Mouse (Mus musculus) thymus, adult 2 months (tissue): Measurements from ENCODE around the gene Ndel1. TPM values are rescaled to one million over a fixed set of nuclear protein-coding genes. Genes with fewer than 3 reads are reported as not detected.
A peak's percentile ranks its signal among the peaks of the same experiment; 100 is the strongest.

Experiments used
- DNase-seq: peaks from one replicate; pipeline ENCODE4 v3.0.0; 2021
- H3K27ac ChIP-seq: fragments of 200-500 bp; 2 replicates; pipeline ENCODE4 v1.5.1; 2012; ENCODE audit warnings: low read length, control low read depth; ENCODE audit not compliant: control insufficient read depth, insufficient read depth
- H3K27me3 ChIP-seq: fragments of 200-500 bp; 2 replicates; pipeline ENCODE4 v1.6.1; 2012; ENCODE audit warnings: mild to moderate bottlenecking, low read length, moderate library complexity, mixed read lengths; ENCODE audit not compliant: control insufficient read depth, insufficient read depth
- H3K36me3 ChIP-seq: fragments of 200-500 bp; 2 replicates; pipeline ENCODE4 v1.6.1; 2012; ENCODE audit warnings: mild to moderate bottlenecking, low read length, moderate library complexity; ENCODE audit not compliant: control insufficient read depth, insufficient read depth
- H3K4me1 ChIP-seq: fragments of 200-500 bp; replicated peaks from 2 replicates; pipeline ENCODE4 v1.6.1; 2012; ENCODE audit warnings: low read length; ENCODE audit not compliant: control insufficient read depth, insufficient read depth
- H3K4me3 ChIP-seq: fragments of 200-500 bp; 2 replicates; pipeline ENCODE4 v1.5.1; 2012; ENCODE audit warnings: mild to moderate bottlenecking, low read length, control low read depth, moderate library complexity; ENCODE audit not compliant: control insufficient read depth, insufficient read depth
- CTCF ChIP-seq: fragments of 200-500 bp; IDR thresholded peaks from 2 replicates; pipeline ENCODE4 v1.5.1; 2012; ENCODE audit warnings: mild to moderate bottlenecking, control low read depth, low read length, moderate library complexity, borderline replicate concordance; ENCODE audit not compliant: control insufficient read depth, poor library complexity, insufficient read depth; ENCODE audit errors: extremely low read depth
- POLR2A ChIP-seq: fragments of 200-500 bp; IDR thresholded peaks from 2 replicates; pipeline ENCODE4 v1.6.1; 2012; ENCODE audit warnings: mild to moderate bottlenecking, low read length, control low read depth, moderate library complexity; ENCODE audit not compliant: control insufficient read depth, poor library complexity, insufficient read depth; ENCODE audit errors: extremely low read depth
- WGBS: fragments of 180-500 bp; shearing (Covaris S2); methylation state at CpG from one replicate; pipeline ENCODE4 v1.1.7; 2018; 5-methylcytosine and 5-hydroxymethylcytosine counted together
- polyA plus RNA-seq: library from polyadenylated mRNA; depleted of rRNA; stranded (reverse); fragments of >200 nt; gene quantifications from 2 replicates; pipeline ENCODE4 v1.2.3, GENCODE M21; 2012

The Ndel1 gene
- polyA plus RNA-seq, 1 experiment = 57.0 TPM

- H3K27me3 ChIP-seq = no peaks in the 10 kb centered on the region
- 93% methylated on average over 5 of the region's 5 CpGs for WGBS
- H3K27ac ChIP-seq = no peak overlapping the region
- no peak for DNase-seq
- H3K4me1 ChIP-seq = no peaks in the 10 kb centered on the region
- H3K4me3 ChIP-seq = no peak overlapping the region
- TF ChIP-seq CTCF (no peak), POLR2A (no peak)
- H3K36me3 ChIP-seq = no peaks in the 10 kb centered on the region
These were observed 14.4 kb upstream of the Ndel1 start for GRCm38 (mm10) chr11:68886091-68886490.

DNA sequence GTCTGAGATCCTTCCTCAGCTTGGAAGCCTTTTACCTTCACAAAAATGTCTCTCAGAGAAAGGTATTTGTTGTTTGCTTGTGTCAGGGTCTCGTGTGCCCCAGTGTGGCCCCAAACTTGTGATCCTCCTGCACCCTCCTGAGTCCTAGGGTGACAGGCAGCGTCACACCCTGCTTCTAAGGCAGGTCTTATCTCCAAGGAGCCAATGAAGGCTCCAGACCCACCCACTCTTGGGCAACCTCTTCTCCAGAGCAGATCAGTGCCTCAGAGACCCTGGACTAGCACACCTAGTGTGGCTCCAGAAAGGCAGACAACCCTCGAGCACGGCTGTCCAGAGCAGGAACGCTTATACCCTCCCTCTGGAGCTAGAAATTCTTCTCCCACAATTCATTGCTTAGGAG is 12.7 kb upstream of the Ndel1 start:
- Histone ChIP-seq H3K4me3 (no peak overlapping the region), H3K36me3 (no peaks in the 10 kb centered on the region), H3K4me1 (no peaks in the 10 kb centered on the region), H3K27ac (no peak overlapping the region), H3K27me3 (no peaks in the 10 kb centered on the region)
- DNase-seq = no peak
- 91% methylated on average over 5 of the region's 5 CpGs for WGBS
- TF ChIP-seq CTCF (no peak), POLR2A (no peak)

DNA sequence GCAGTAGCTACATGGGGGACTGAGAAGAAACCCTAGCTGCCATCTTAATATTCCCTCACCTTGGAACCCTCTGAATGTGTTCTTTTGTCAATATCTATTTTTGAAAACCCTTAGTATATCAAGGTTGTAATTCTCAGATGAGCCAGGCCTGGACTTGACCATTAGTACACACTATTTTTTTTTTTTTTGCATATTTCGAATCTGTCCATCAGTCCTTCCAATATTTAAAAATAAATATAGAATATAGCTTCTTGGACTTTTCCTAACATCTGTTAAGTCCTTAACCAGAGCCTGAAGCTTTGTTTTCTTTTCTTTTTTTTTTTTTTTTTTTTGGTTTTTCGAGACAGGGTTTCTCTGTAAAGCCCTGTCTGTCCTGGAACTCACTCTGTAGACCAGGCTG is 12.2 kb upstream of the Ndel1 start:
- DNase-seq = no peak
- H3K27ac ChIP-seq = no peak overlapping the region
- TF ChIP-seq POLR2A (no peak), CTCF (no peak)
- no peak overlapping the region for H3K4me3 ChIP-seq
- H3K4me1 ChIP-seq = no peaks in the 10 kb centered on the region
- no peaks in the 10 kb centered on the region for H3K27me3 ChIP-seq
- no peaks in the 10 kb centered on the region for H3K36me3 ChIP-seq
- WGBS = 84% methylated on average over 2 of the region's 2 CpGs

DNA sequence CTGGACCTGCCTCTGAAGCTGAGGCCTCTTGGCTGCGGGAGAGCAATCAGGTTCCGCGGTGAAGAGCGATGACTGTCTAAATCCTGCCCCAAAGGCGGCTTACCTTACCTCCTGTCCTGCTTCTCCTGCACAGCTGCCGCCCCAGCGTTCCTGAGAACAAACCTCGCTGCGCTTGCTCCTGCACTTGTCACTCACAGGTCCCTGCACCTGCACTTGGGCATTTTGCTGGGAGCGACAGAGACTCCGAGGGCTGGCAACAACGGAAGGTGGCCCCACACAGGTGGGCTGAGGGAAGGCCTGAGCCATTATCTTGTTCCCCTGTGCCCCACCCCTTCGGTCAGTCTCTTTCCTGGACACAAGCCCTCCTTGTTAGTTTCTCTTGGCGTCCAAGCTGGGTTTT is 10.4 kb upstream of the Ndel1 start:
- no peak for DNase-seq
- Histone ChIP-seq H3K27me3 (no peaks in the 10 kb centered on the region), H3K4me1 (no peaks in the 10 kb centered on the region), H3K4me3 (no peak overlapping the region), H3K27ac (no peak overlapping the region), H3K36me3 (no peaks in the 10 kb centered on the region)
- WGBS = 77% methylated on average over 14 of the region's 14 CpGs
- TF ChIP-seq CTCF = no peak

- TF ChIP-seq POLR2A (no peak), CTCF (no peak)
- Histone ChIP-seq H3K27ac (no peak overlapping the region), H3K4me3 (no peak overlapping the region), H3K36me3 (no peaks in the 10 kb centered on the region), H3K27me3 (no peaks in the 10 kb centered on the region), H3K4me1 (no peaks in the 10 kb centered on the region)
- no peak for DNase-seq
- WGBS = 94% methylated on average over 5 of the region's 5 CpGs
These were observed 7.2 kb upstream of the Ndel1 start for GRCm38 (mm10) chr11:68878811-68879210.

DNA sequence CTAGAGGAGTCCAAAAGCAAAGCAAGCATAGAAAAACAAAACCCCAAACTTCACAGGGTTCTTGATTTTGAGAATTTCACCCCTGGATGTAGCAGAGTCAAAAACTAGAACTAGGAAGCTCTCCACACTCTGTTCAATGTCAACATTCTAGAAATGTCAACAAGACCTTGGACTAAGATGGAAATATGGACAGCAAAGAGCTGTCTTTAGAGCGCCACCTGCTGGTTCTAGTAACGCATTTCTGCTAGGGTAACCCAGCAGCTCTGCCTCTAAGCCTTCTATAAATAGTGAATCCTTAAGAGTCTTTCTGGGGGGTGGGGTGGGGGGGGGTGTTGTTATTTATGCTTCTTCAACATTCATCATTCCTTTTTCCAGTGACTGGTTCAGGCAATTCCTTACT is 3.2 kb upstream of the Ndel1 start:
- peak; percentile 56 for DNase-seq
- WGBS = 0% methylated on average over 2 of the region's 2 CpGs
- H3K4me3 ChIP-seq = no peak overlapping the region
- peaks cover 5% of the 10 kb centered on the region for H3K4me1 ChIP-seq
- no peaks in the 10 kb centered on the region for H3K36me3 ChIP-seq
- TF ChIP-seq POLR2A = no peak
- no peaks in the 10 kb centered on the region for H3K27me3 ChIP-seq
- H3K27ac ChIP-seq = no peak overlapping the region

DNA sequence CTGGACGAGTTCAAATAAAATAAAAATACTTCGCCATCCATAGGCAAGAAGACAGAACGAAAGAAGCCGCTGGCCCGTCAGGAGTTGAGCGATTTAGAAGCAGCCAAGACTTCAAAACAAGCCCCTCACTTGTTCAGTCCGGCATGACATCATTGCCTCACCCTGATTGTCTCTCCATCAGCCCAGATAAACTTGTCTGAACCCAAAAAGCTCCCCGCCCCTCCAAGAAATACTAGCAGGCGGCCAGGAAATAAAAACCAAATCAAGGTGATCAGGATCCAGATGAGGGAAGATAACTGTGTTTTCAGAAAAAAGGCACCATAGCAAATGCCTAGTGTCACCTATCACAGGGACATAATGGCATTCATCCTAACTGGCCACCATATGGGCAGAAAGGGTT is 381 bp downstream of the Ndel1 start:
- Histone ChIP-seq H3K4me1 (peaks cover 5% of the 10 kb centered on the region), H3K27me3 (no peaks in the 10 kb centered on the region), H3K36me3 (no peaks in the 10 kb centered on the region), H3K27ac (no peak overlapping the region), H3K4me3 (no peak overlapping the region)
- TF ChIP-seq POLR2A (no peak), CTCF (no peak)
- WGBS = 92% methylated on average over 9 of the region's 9 CpGs
- no peak for DNase-seq
